Mouse (Mus musculus) liver, embryonic 14.5 days (tissue): ENCODE measurements around the gene Hormad2. TPM values are rescaled to one million over a fixed set of nuclear protein-coding genes. Genes with fewer than 3 reads are reported as not detected.

ENCODE experiments used
- ATAC-seq: fragments of 200-750 bp; cut with Nextera tagmentation; 2 replicates; pipeline ENCODE4 v1.8.0; 2017; ENCODE audit warnings: moderate number of reproducible peaks, mild to moderate bottlenecking, moderate library complexity; ENCODE audit not compliant: insufficient read depth
- DNase-seq, 3 experiments: peaks; one replicate each; pipeline ENCODE4 v3.0.0-alpha.2; 2012 to 2013; ENCODE audit warnings: low read depth in 3 of 3, low spot score in 3 of 3
- H3K27ac ChIP-seq: fragments of 300-500 bp; sonication (generic); 2 replicates; pipeline ENCODE4 v1.5.1; 2014; ENCODE audit warnings: moderate library complexity, mild to moderate bottlenecking, control low read depth, inconsistent platforms
- H3K27me3 ChIP-seq: fragments of 300-500 bp; sonication (generic); 2 replicates; pipeline ENCODE4 v1.6.1; 2014; ENCODE audit warnings: mild to moderate bottlenecking, low read length, moderate library complexity; ENCODE audit not compliant: control insufficient read depth, insufficient read depth
- H3K36me3 ChIP-seq: fragments of 300-500 bp; sonication (generic); replicated peaks from 2 replicates; pipeline ENCODE4 v1.6.1; 2014; ENCODE audit warnings: low read depth; ENCODE audit not compliant: control insufficient read depth, insufficient read depth
- H3K4me1 ChIP-seq, 2 experiments: fragments of 200-500 bp in 1 of 2; fragments of 300-500 bp in 1 of 2; sonication (generic) in 1 of 2; replicated peaks; 2 replicates each; pipeline ENCODE4 v1.6.1; 2012 to 2014; ENCODE audit warnings: antibody characterized with exemption in 1 of 2, inconsistent platforms in 1 of 2, low read length in 1 of 2; ENCODE audit not compliant: control insufficient read depth in 2 of 2, insufficient read depth in 2 of 2
- H3K4me2 ChIP-seq: fragments of 300-500 bp; sonication (generic); 2 replicates; pipeline ENCODE4 v1.6.1; 2014; ENCODE audit warnings: low read depth, mild to moderate bottlenecking, control low read depth, moderate library complexity
- H3K4me3 ChIP-seq, 2 experiments: fragments of 200-500 bp in 1 of 2; fragments of 300-500 bp in 1 of 2; sonication (generic) in 1 of 2; 2 replicates each; pipeline ENCODE4 v1.5.1; 2012 to 2014; ENCODE audit warnings: low read depth in 2 of 2, low read length in 2 of 2, mild to moderate bottlenecking in 2 of 2, control low read depth in 1 of 2, inconsistent platforms in 1 of 2, moderate library complexity in 1 of 2; ENCODE audit not compliant: insufficient read depth in 1 of 2
- H3K9ac ChIP-seq: fragments of 300-500 bp; sonication (generic); replicated peaks from 2 replicates; pipeline ENCODE4 v1.6.1; 2014; ENCODE audit warnings: mild to moderate bottlenecking, control low read depth, moderate library complexity
- H3K9me3 ChIP-seq: fragments of 300-500 bp; sonication (generic); 2 replicates; pipeline ENCODE4 v1.6.1; 2016; ENCODE audit warnings: low read length, mixed read lengths; ENCODE audit not compliant: control insufficient read depth
- CTCF ChIP-seq: IDR thresholded peaks from 2 replicates; pipeline ENCODE4 v1.5.1; 2016; ENCODE audit warnings: antibody characterized with exemption, low read depth, control low read depth
- EP300 ChIP-seq: IDR thresholded peaks from 2 replicates; pipeline ENCODE4 v1.6.1; 2016; ENCODE audit warnings: antibody characterized with exemption, low read depth
- WGBS: fragments of 180-500 bp; shearing (Covaris S2); extraction: QIAGEN DNeasy Blood & Tissue Kit; methylation state at CpG from one replicate; pipeline ENCODE4 v1.1.7; 2014; ENCODE audit not compliant: insufficient replicate concordance; 5-methylcytosine and 5-hydroxymethylcytosine counted together
- polyA plus RNA-seq, 2 experiments: library from polyadenylated mRNA; depleted of rRNA in 1 of 2; stranded (reverse) in 1 of 2; unstranded in 1 of 2; fragments of >200 nt; fragmentation: Nextera tagmentation in 1 of 2; extraction: Ambion mirVana in 1 of 2; gene quantifications; 2 replicates each; pipeline versions ENCODE4 v1.2.1 to v1.2.3; 2012 to 2014

Hormad2 gene
- polyA plus RNA-seq, 2 experiments = 0.32 to 0.33 TPM

DNA sequence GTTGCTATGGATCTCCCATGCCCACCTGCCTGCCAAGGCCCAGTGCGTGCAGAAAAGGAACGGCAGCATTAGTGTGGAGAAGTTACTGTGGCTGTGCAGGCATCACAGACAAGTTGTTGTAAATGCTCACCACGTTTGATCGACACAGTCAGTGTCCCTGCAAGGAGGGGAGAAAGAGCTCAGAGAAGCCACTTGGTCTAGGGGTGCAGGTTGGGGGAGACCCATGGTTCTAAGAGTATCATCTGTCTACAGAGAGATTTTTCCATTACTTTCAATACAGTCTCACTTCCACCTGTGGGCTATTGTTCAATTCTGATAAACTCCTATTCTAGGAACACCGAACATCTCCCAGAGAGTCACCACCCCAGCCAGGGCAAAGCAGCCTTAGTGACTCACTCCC lies 43.6 kb upstream of the Hormad2 start:
- WGBS = 86% methylated on average over 5 of the region's 5 CpGs
- Histone ChIP-seq H3K27ac (no peak overlapping the region), H3K9me3 (no peaks in the 10 kb centered on the region), H3K4me2 (no peak overlapping the region), H3K4me1 (peaks cover 24 to 29% of the 10 kb centered on the region in 2 experiments), H3K27me3 (no peaks in the 10 kb centered on the region), H3K4me3 (no peak overlapping the region), H3K36me3 (peaks cover 93% of the 10 kb centered on the region), H3K9ac (no peak overlapping the region)
- TF ChIP-seq EP300 = no peak
- DNase-seq (no peak), ATAC-seq (no peak)

GRCm38 (mm10) chr11:4482641-4483040 lies 41.7 kb upstream of the Hormad2 start:
- ATAC-seq (no peak), DNase-seq (no peak)
- Histone ChIP-seq H3K27me3 (no peaks in the 10 kb centered on the region), H3K4me1 (peaks cover 10 to 12% of the 10 kb centered on the region in 2 experiments), H3K27ac (no peak overlapping the region), H3K36me3 (peaks cover 80% of the 10 kb centered on the region), H3K4me3 (no peak overlapping the region), H3K9ac (no peak overlapping the region), H3K9me3 (no peaks in the 10 kb centered on the region), H3K4me2 (no peak overlapping the region)
- TF ChIP-seq CTCF = no peak
- no peak for TF ChIP-seq EP300
- 88% methylated on average over 5 of the region's 5 CpGs for WGBS

GRCm38 (mm10) chr11:4476184-4476697 lies 35.3 kb upstream of the Hormad2 start:
- Histone ChIP-seq H3K36me3 (peaks cover 20% of the 10 kb centered on the region), H3K4me3 (no peak overlapping the region), H3K4me1 (no peaks in the 10 kb centered on the region), H3K9ac (no peak overlapping the region), H3K9me3 (no peaks in the 10 kb centered on the region), H3K27ac (no peak overlapping the region), H3K27me3 (no peaks in the 10 kb centered on the region), H3K4me2 (no peak overlapping the region)
- ATAC-seq = no peak
- DNase-seq = no peak
- TF ChIP-seq EP300 (no peak), CTCF (no peak)
- WGBS = 68% methylated on average over 4 of the region's 4 CpGs

GRCm38 (mm10) chr11:4472464-4473179 lies 31.7 kb upstream of the Hormad2 start:
- TF ChIP-seq EP300 = no peak

GRCm38 (mm10) chr11:4471734-4472133 lies 30.8 kb upstream of the Hormad2 start:
- 75% methylated on average over 5 of the region's 5 CpGs for WGBS
- Histone ChIP-seq H3K27ac (no peak overlapping the region), H3K9me3 (no peaks in the 10 kb centered on the region), H3K27me3 (no peaks in the 10 kb centered on the region), H3K4me2 (no peak overlapping the region), H3K4me1 (no peaks in the 10 kb centered on the region), H3K4me3 (no peak overlapping the region), H3K36me3 (no peaks in the 10 kb centered on the region), H3K9ac (no peak overlapping the region)
- no peak for TF ChIP-seq EP300
- TF ChIP-seq CTCF = no peak
- DNase-seq (no peak), ATAC-seq (no peak)

More at GRCm38 (mm10) chr11:4472464-4473179, 31.7 kb upstream of the Hormad2 start:
- Histone ChIP-seq H3K4me2 (no peak overlapping the region), H3K9me3 (no peaks in the 10 kb centered on the region), H3K4me1 (no peaks in the 10 kb centered on the region), H3K4me3 (no peak overlapping the region), H3K27ac (no peak overlapping the region), H3K36me3 (no peaks in the 10 kb centered on the region), H3K27me3 (no peaks in the 10 kb centered on the region), H3K9ac (no peak overlapping the region)
- DNase-seq (no peak), ATAC-seq (peak; percentile 16; the same call in 1 of the 2 replicates)
- 67% methylated on average over 7 of the region's 7 CpGs for WGBS
